Mouse (Mus musculus): Measurements from ENCODE around the gene Arap1.

GRCm38 (mm10) chr7:101354423-101354822 lies 6.6 kb downstream of the Arap1 start:
- TF ChIP-seq GATA1 (IDR thresholded peaks at IDR 0.05; ENCODE audit: borderline replicate concordance, low read length): no peak
- TF ChIP-seq FLI1 (IDR thresholded peaks at IDR 0.05; ENCODE audit: low read length): no peak

Data from megakaryocyte, embryonic 14.5 days (primary cell).